Mouse (Mus musculus) embryonic facial prominence, embryonic 15.5 days (tissue): ENCODE data around the gene Suox. TPM values are rescaled to one million over a fixed set of nuclear protein-coding genes. Genes with fewer than 3 reads are reported as not detected.

Experiments
- ATAC-seq: fragments of 200-750 bp; cut with Nextera tagmentation; 2 replicates; pipeline ENCODE4 v1.8.0; 2017; ENCODE audit warnings: low read depth, moderate TSS enrichment; ENCODE audit not compliant: insufficient number of reproducible peaks, low FRiP score, low TSS enrichment
- H3K27ac ChIP-seq: fragments of 300-500 bp; sonication (generic); replicated peaks from 2 replicates; pipeline ENCODE4 v1.5.1; 2015; ENCODE audit warnings: mild to moderate bottlenecking, inconsistent platforms
- H3K27me3 ChIP-seq: fragments of 300-500 bp; sonication (generic); 2 replicates; pipeline ENCODE4 v1.6.1; 2015; ENCODE audit warnings: inconsistent platforms
- H3K36me3 ChIP-seq: fragments of 300-500 bp; sonication (generic); 2 replicates; pipeline ENCODE4 v1.6.1; 2015; ENCODE audit warnings: mild to moderate bottlenecking, inconsistent platforms
- H3K4me1 ChIP-seq: fragments of 300-500 bp; sonication (generic); 2 replicates; pipeline ENCODE4 v1.6.1; 2015; ENCODE audit warnings: inconsistent platforms
- H3K4me2 ChIP-seq: fragments of 300-500 bp; sonication (generic); replicated peaks from 2 replicates; pipeline ENCODE4 v1.6.1; 2015; ENCODE audit warnings: mild to moderate bottlenecking, inconsistent platforms
- H3K4me3 ChIP-seq: fragments of 300-500 bp; sonication (generic); replicated peaks from 2 replicates; pipeline ENCODE4 v1.5.1; 2015; ENCODE audit warnings: mild to moderate bottlenecking, inconsistent platforms
- H3K9ac ChIP-seq: fragments of 300-500 bp; sonication (generic); 2 replicates; pipeline ENCODE4 v1.6.1; 2015; ENCODE audit warnings: inconsistent platforms
- H3K9me3 ChIP-seq: fragments of 300-500 bp; sonication (generic); replicated peaks from 2 replicates; pipeline ENCODE4 v1.6.1; 2016; ENCODE audit warnings: inconsistent platforms
- WGBS: fragments of 180-500 bp; shearing (Covaris S2); methylation state at CpG from one replicate; pipeline ENCODE4 v1.1.7; 2015; 5-methylcytosine and 5-hydroxymethylcytosine counted together
- polyA plus RNA-seq: library from polyadenylated mRNA; unstranded; fragments of >200 nt; fragmentation: Nextera tagmentation; extraction: Ambion mirVana; gene quantifications from 2 replicates; pipeline ENCODE4 v1.2.1, GENCODE M21; 2015

Gene Suox
- polyA plus RNA-seq, 1 experiment from 2014 or later: 20.9 TPM

GRCm38 (mm10) chr10:128663441-128664220, 10.2 kb downstream of the Suox start:
- 60% methylated on average over 5 of the region's 5 CpGs for WGBS
- no peak for ATAC-seq
- no peak overlapping the region for H3K9ac ChIP-seq

GRCm38 (mm10) chr10:128662465-128662864, 11.4 kb downstream of the Suox start:
- H3K4me1 ChIP-seq: peaks cover 4% of the 10 kb centered on the region; the same call in 1 of the 2 replicates
- H3K4me3 ChIP-seq: no peak overlapping the region
- H3K9ac ChIP-seq: no peak overlapping the region
- H3K27me3 ChIP-seq: no peaks in the 10 kb centered on the region
- no peak for ATAC-seq
- no peak overlapping the region for H3K4me2 ChIP-seq
- no peak overlapping the region for H3K27ac ChIP-seq
- no peaks in the 10 kb centered on the region for H3K9me3 ChIP-seq
- H3K36me3 ChIP-seq: no peaks in the 10 kb centered on the region

More at GRCm38 (mm10) chr10:128663441-128664220, 10.2 kb downstream of the Suox start:
- Histone ChIP-seq H3K4me2 (no peak overlapping the region), H3K9me3 (no peaks in the 10 kb centered on the region), H3K27ac (no peak overlapping the region), H3K27me3 (no peaks in the 10 kb centered on the region), H3K4me3 (no peak overlapping the region), H3K36me3 (no peaks in the 10 kb centered on the region), H3K4me1 (peaks cover 8% of the 10 kb centered on the region; the same call in 1 of the 2 replicates)

- WGBS: 42% methylated on average over 9 of the region's 9 CpGs
- no peak for ATAC-seq
- H3K4me1 ChIP-seq: peaks cover 4% of the 10 kb centered on the region; the same call in 1 of the 2 replicates
- H3K9me3 ChIP-seq: no peaks in the 10 kb centered on the region
- H3K4me2 ChIP-seq: no peak overlapping the region
- H3K9ac ChIP-seq: no peak overlapping the region
- no peaks in the 10 kb centered on the region for H3K27me3 ChIP-seq
- no peaks in the 10 kb centered on the region for H3K36me3 ChIP-seq
- H3K4me3 ChIP-seq: no peak overlapping the region
- no peak overlapping the region for H3K27ac ChIP-seq
These were observed 14.4 kb downstream of the Suox start for GRCm38 (mm10) chr10:128659490-128659889.

GRCm38 (mm10) chr10:128657844-128658243, 16.0 kb downstream of the Suox start:
- Histone ChIP-seq H3K4me1 (peaks cover 10% of the 10 kb centered on the region; the same call in 1 of the 2 replicates), H3K27me3 (no peaks in the 10 kb centered on the region), H3K4me3 (no peak overlapping the region), H3K9me3 (no peaks in the 10 kb centered on the region), H3K9ac (no peak overlapping the region), H3K36me3 (no peaks in the 10 kb centered on the region), H3K27ac (no peak overlapping the region), H3K4me2 (no peak overlapping the region)
- 50% methylated on average over 9 of the region's 9 CpGs for WGBS
- no peak for ATAC-seq

- no peak overlapping the region for H3K4me3 ChIP-seq
- no peak overlapping the region for H3K27ac ChIP-seq
- H3K9ac ChIP-seq: no peak overlapping the region
- H3K4me1 ChIP-seq: peaks cover 10% of the 10 kb centered on the region; the same call in 1 of the 2 replicates
- no peak overlapping the region for H3K4me2 ChIP-seq
- H3K27me3 ChIP-seq: no peaks in the 10 kb centered on the region
- no peaks in the 10 kb centered on the region for H3K9me3 ChIP-seq
- no peaks in the 10 kb centered on the region for H3K36me3 ChIP-seq
- ATAC-seq: no peak
- WGBS: 90% methylated on average over 1 of the region's 1 CpGs
These were observed 17.1 kb downstream of the Suox start for GRCm38 (mm10) chr10:128656731-128657130.

GRCm38 (mm10) chr10:128655254-128655653, 18.6 kb downstream of the Suox start:
- H3K4me2 ChIP-seq: no peak overlapping the region
- no peak overlapping the region for H3K27ac ChIP-seq
- no peaks in the 10 kb centered on the region for H3K9me3 ChIP-seq
- ATAC-seq: no peak
- 75% methylated on average over 3 of the region's 3 CpGs for WGBS
- H3K36me3 ChIP-seq: no peaks in the 10 kb centered on the region
- H3K4me3 ChIP-seq: no peak overlapping the region
- peaks cover 10% of the 10 kb centered on the region; the same call in 1 of the 2 replicates for H3K4me1 ChIP-seq
- H3K9ac ChIP-seq: no peak overlapping the region
- H3K27me3 ChIP-seq: no peaks in the 10 kb centered on the region

- Histone ChIP-seq H3K4me2 (no peak overlapping the region), H3K9ac (no peak overlapping the region), H3K27ac (no peak overlapping the region), H3K9me3 (no peaks in the 10 kb centered on the region), H3K4me1 (peaks cover 6% of the 10 kb centered on the region; the same call in 1 of the 2 replicates), H3K27me3 (no peaks in the 10 kb centered on the region), H3K36me3 (no peaks in the 10 kb centered on the region), H3K4me3 (no peak overlapping the region)
- ATAC-seq: no peak
- 41% methylated on average over 4 of the region's 4 CpGs for WGBS
These were observed 20.0 kb downstream of the Suox start for GRCm38 (mm10) chr10:128653866-128654265.

- peak; percentile 72 for ATAC-seq
- no peaks in the 10 kb centered on the region for H3K9me3 ChIP-seq
- peak overlapping the region; percentile 82 for H3K4me2 ChIP-seq
- H3K36me3 ChIP-seq: 0 out of 2 replicates have a peak, but pooled peaks cover 4% of the 10 kb centered on the region
- WGBS: 3% methylated on average over 13 of the region's 13 CpGs
- H3K27ac ChIP-seq: peak overlapping the region; percentile 73
- peak overlapping the region; percentile 58 for H3K4me3 ChIP-seq
- H3K4me1 ChIP-seq: peaks cover 30% of the 10 kb centered on the region
- H3K9ac ChIP-seq: no peak overlapping the region
- no peaks in the 10 kb centered on the region for H3K27me3 ChIP-seq
These were observed 27.5 kb downstream of the Suox start for GRCm38 (mm10) chr10:128646139-128647089.

GRCm38 (mm10) chr10:128645111-128646011, 28.5 kb downstream of the Suox start, which contains the start of gene Ikzf4:
Gene Ikzf4 (minus strand): TSS chr10:128645991.
- Histone ChIP-seq H3K36me3 (0 out of 2 replicates have a peak, but pooled peaks cover 11% of the 10 kb centered on the region), H3K9ac (peak within 1 kb of the TSS; percentile 60), H3K4me1 (peaks cover 30% of the 10 kb centered on the region), H3K9me3 (no peaks in the 10 kb centered on the region), H3K4me3 (peak within 1 kb of the TSS; percentile 58), H3K4me2 (peak within 1 kb of the TSS; percentile 82), H3K27me3 (no peaks in the 10 kb centered on the region), H3K27ac (peak within 1 kb of the TSS; percentile 73)
- ATAC-seq: peak; percentile 43
- WGBS: 3% methylated on average over 36 of the region's 36 CpGs

GRCm38 (mm10) chr10:128642749-128643148, 31.1 kb downstream of the Suox start:
- no peak overlapping the region for H3K9ac ChIP-seq
- H3K4me2 ChIP-seq: no peak overlapping the region
- WGBS: 82% methylated on average over 6 of the region's 6 CpGs
- H3K27ac ChIP-seq: no peak overlapping the region
- no peaks in the 10 kb centered on the region for H3K9me3 ChIP-seq
- ATAC-seq: no peak
- H3K4me1 ChIP-seq: peaks cover 30% of the 10 kb centered on the region
- H3K36me3 ChIP-seq: 0 out of 2 replicates have a peak, but pooled peaks cover 11% of the 10 kb centered on the region
- no peaks in the 10 kb centered on the region for H3K27me3 ChIP-seq
- H3K4me3 ChIP-seq: no peak overlapping the region
